Mouse (Mus musculus) hindbrain, postnatal 0 days (tissue): ENCODE results near the gene Cmtr1. TPM values are rescaled to one million over a fixed set of nuclear protein-coding genes. Genes with fewer than 3 reads are reported as not detected.
A peak's percentile ranks its signal among the peaks of the same experiment; 100 is the strongest.

Source experiments
- ATAC-seq: fragments of 200-750 bp; cut with Nextera tagmentation; 2 replicates; pipeline ENCODE4 v1.8.0; 2017; ENCODE audit warnings: mild to moderate bottlenecking, moderate TSS enrichment, moderate library complexity
- DNase-seq: peaks from one replicate; pipeline ENCODE4 v3.0.0-alpha.2; 2015; ENCODE audit warnings: low spot score
- H3K27ac ChIP-seq: fragments of 300-500 bp; sonication (generic); 2 replicates; pipeline ENCODE4 v1.5.1; 2014; ENCODE audit warnings: mild to moderate bottlenecking
- H3K27me3 ChIP-seq: fragments of 300-500 bp; sonication (generic); 2 replicates; pipeline ENCODE4 v1.6.1; 2014; ENCODE audit warnings: low read length, mixed read lengths; ENCODE audit not compliant: insufficient read depth
- H3K36me3 ChIP-seq: fragments of 300-500 bp; sonication (generic); 2 replicates; pipeline ENCODE4 v1.6.1; 2014; ENCODE audit warnings: low read length, mixed read lengths; ENCODE audit not compliant: insufficient read depth
- H3K4me1 ChIP-seq: fragments of 300-500 bp; sonication (generic); 2 replicates; pipeline ENCODE4 v1.6.1; 2014; ENCODE audit warnings: antibody characterized with exemption, low read length, mixed read lengths; ENCODE audit not compliant: insufficient read depth
- H3K4me2 ChIP-seq: fragments of 300-500 bp; sonication (generic); 2 replicates; pipeline ENCODE4 v1.6.1; 2014; ENCODE audit warnings: low read depth, mild to moderate bottlenecking, low read length, moderate library complexity, mixed read lengths
- H3K4me3 ChIP-seq: fragments of 300-500 bp; sonication (generic); 2 replicates; pipeline ENCODE4 v1.5.1; 2014; ENCODE audit warnings: low read length
- H3K9ac ChIP-seq: fragments of 300-500 bp; sonication (generic); replicated peaks from 2 replicates; pipeline ENCODE4 v1.6.1; 2014; ENCODE audit warnings: mild to moderate bottlenecking, low read length, moderate library complexity, mixed read lengths
- H3K9me3 ChIP-seq: fragments of 300-500 bp; sonication (generic); 2 replicates; pipeline ENCODE4 v1.6.1; 2016; ENCODE audit warnings: low read length, mixed read lengths
- CTCF ChIP-seq: IDR thresholded peaks from 2 replicates; pipeline ENCODE4 v1.5.1; 2016; ENCODE audit warnings: antibody characterized with exemption, control low read depth, low read depth
- WGBS: fragments of 180-500 bp; shearing (Covaris S2); extraction: QIAGEN DNeasy Blood & Tissue Kit; methylation state at CpG from one replicate; pipeline ENCODE4 v1.1.7; 2014; 5-methylcytosine and 5-hydroxymethylcytosine counted together
- polyA plus RNA-seq: library from polyadenylated mRNA; unstranded; fragments of >200 nt; fragmentation: Nextera tagmentation; extraction: Ambion mirVana; gene quantifications from 2 replicates; pipeline ENCODE4 v1.2.1, GENCODE M21; 2015
- total RNA-seq: library from RNA; depleted of rRNA; stranded (reverse); fragments of >200 nt; gene quantifications from 2 replicates; pipeline ENCODE4 v1.2.3, GENCODE M21; 2014; rRNA removed

The Cmtr1 gene
- total and polyA plus RNA-seq, 2 experiments from 2014 or later, result 71.5 to 116 TPM

- no peaks in the 10 kb centered on the region for H3K36me3 ChIP-seq
- H3K4me2 ChIP-seq, result peak overlapping the region; percentile 33; the same call in 1 of the 2 replicates
- TF ChIP-seq CTCF, result peak; percentile 73
- DNase-seq, result peak; percentile 92
- H3K4me3 ChIP-seq, result no peak overlapping the region
- 0 out of 2 replicates have a peak overlapping the region, but pooled peaks have one; percentile 11 for H3K27ac ChIP-seq
- H3K9ac ChIP-seq, result no peak overlapping the region
- WGBS, result 22% methylated on average over 22 of the region's 22 CpGs
- peak; percentile 88 for ATAC-seq
- peaks cover 16% of the 10 kb centered on the region for H3K4me1 ChIP-seq
- H3K27me3 ChIP-seq, result no peaks in the 10 kb centered on the region
- H3K9me3 ChIP-seq, result no peaks in the 10 kb centered on the region
Observed at GRCm38 (mm10) chr17:29737849-29738804, 77.7 kb downstream of the Cmtr1 start.

DNA sequence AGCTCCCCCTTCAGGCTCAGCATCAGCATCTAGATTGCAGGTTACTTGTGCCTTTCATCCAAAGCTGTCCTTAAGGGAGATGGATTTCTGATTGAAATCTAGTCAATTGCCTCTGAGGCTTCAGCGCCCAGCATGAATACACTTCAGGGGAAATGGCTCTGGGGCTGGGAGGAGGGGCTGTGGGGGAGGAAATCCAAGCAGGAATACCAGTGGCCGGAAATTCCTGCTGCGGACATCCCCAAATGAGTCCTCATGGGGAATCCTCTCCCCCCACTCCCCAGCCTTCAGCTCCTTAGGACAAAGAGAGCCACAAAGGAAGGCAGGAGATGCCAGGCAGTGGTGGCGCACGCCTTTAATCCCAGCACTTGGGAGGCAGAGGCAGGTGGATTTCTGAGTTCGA lies 87.1 kb downstream of the Cmtr1 start:
- H3K27ac ChIP-seq, result no peak overlapping the region

GRCm38 (mm10) chr17:29754510-29754909 lies 94.1 kb downstream of the Cmtr1 start:
- H3K9me3 ChIP-seq, result no peaks in the 10 kb centered on the region
- no peak for TF ChIP-seq CTCF
- H3K27me3 ChIP-seq, result no peaks in the 10 kb centered on the region
- no peak overlapping the region for H3K4me2 ChIP-seq
- H3K27ac ChIP-seq, result no peak overlapping the region
- no peak overlapping the region for H3K9ac ChIP-seq
- no peaks in the 10 kb centered on the region for H3K36me3 ChIP-seq
- DNase-seq, result no peak
- 50% methylated on average over 4 of the region's 4 CpGs for WGBS
- ATAC-seq, result no peak
- no peaks in the 10 kb centered on the region; the same call in none of the 2 replicates for H3K4me1 ChIP-seq
- H3K4me3 ChIP-seq, result no peak overlapping the region

More for the DNA sequence above, 87.1 kb downstream of the Cmtr1 start:
- 69% methylated on average over 6 of the region's 6 CpGs for WGBS
- no peaks in the 10 kb centered on the region for H3K36me3 ChIP-seq
- H3K4me2 ChIP-seq, result no peak overlapping the region
- no peaks in the 10 kb centered on the region for H3K4me1 ChIP-seq
- DNase-seq, result no peak
- no peak for ATAC-seq
- H3K27me3 ChIP-seq, result no peaks in the 10 kb centered on the region
- H3K4me3 ChIP-seq, result no peak overlapping the region
- H3K9ac ChIP-seq, result no peak overlapping the region
- TF ChIP-seq CTCF, result no peak
- H3K9me3 ChIP-seq, result no peaks in the 10 kb centered on the region

Other genes starting within 250 kb of the Cmtr1 start
- gene Pim1, start 169.8 kb upstream of the Cmtr1 start, total RNA-seq, result 15.4 and 18.9 TPM in 2 replicates
- 14.6 and 16.8 TPM in 2 replicates for gene Pim1, start 169.8 kb upstream of the Cmtr1 start, polyA plus RNA-seq
- gene Gm17657, start 111.0 kb upstream of the Cmtr1 start, total RNA-seq, result not detected in 2 replicates
- not detected in 2 replicates for gene Gm17657, start 111.0 kb upstream of the Cmtr1 start, polyA plus RNA-seq
- gene Tbc1d22b, start 110.8 kb upstream of the Cmtr1 start, total RNA-seq, result 39.4 and 40.4 TPM in 2 replicates
- 21.3 and 26.4 TPM in 2 replicates for gene Tbc1d22b, start 110.8 kb upstream of the Cmtr1 start, polyA plus RNA-seq
- not detected in 2 replicates for gene Tmem217, start 108.2 kb upstream of the Cmtr1 start, total RNA-seq
- gene Tmem217, start 108.2 kb upstream of the Cmtr1 start, polyA plus RNA-seq, result 0.90 and 1.2 TPM in 2 replicates
- 22.2 and 29.4 TPM in 2 replicates for gene Rnf8, start 45.8 kb upstream of the Cmtr1 start, total RNA-seq
- gene Rnf8, start 45.8 kb upstream of the Cmtr1 start, polyA plus RNA-seq, result 71.3 and 73.8 TPM in 2 replicates
- gene Gm28043, start 45.7 kb upstream of the Cmtr1 start, total RNA-seq, result 2.6 and 5.0 TPM in 2 replicates
- gene Gm28043, start 45.7 kb upstream of the Cmtr1 start, polyA plus RNA-seq, result 1.2 and 1.9 TPM in 2 replicates
- 9.7 and 14.4 TPM in 2 replicates for gene Ccdc167, start 56.4 kb downstream of the Cmtr1 start, total RNA-seq
- 9.8 and 11.3 TPM in 2 replicates for gene Ccdc167, start 56.4 kb downstream of the Cmtr1 start, polyA plus RNA-seq